Mouse (Mus musculus) ES-Bruce4 (cell line): ENCODE measurements around the gene Ppp2r5c.

Experiments
- CTCF ChIP-seq: IDR thresholded peaks from one replicate; pipeline ENCODE4 v1.8.1; 2011; ENCODE audit warnings: low read depth, low read length
- POLR2A ChIP-seq: IDR thresholded peaks from one replicate; pipeline ENCODE4 v1.8.1; 2011; ENCODE audit warnings: low read length; ENCODE audit not compliant: insufficient read depth

- no peak for TF ChIP-seq CTCF
- TF ChIP-seq POLR2A: no peak
These were observed 60.9 kb downstream of the Ppp2r5c start for GRCm38 (mm10) chr12:110507714-110508297.
